Mouse (Mus musculus) thymus, adult 2 months (tissue): ENCODE measurements around the gene Tspan2. TPM values are rescaled to one million over a fixed set of nuclear protein-coding genes. Genes with fewer than 3 reads are reported as not detected.
A peak's percentile ranks its signal among the peaks of the same experiment; 100 is the strongest.

Source experiments
- DNase-seq: peaks from one replicate; pipeline ENCODE4 v3.0.0; 2021
- H3K27ac ChIP-seq: fragments of 200-500 bp; 2 replicates; pipeline ENCODE4 v1.5.1; 2012; ENCODE audit warnings: low read length, control low read depth; ENCODE audit not compliant: control insufficient read depth, insufficient read depth
- H3K27me3 ChIP-seq: fragments of 200-500 bp; 2 replicates; pipeline ENCODE4 v1.6.1; 2012; ENCODE audit warnings: mild to moderate bottlenecking, low read length, moderate library complexity, mixed read lengths; ENCODE audit not compliant: control insufficient read depth, insufficient read depth
- H3K36me3 ChIP-seq: fragments of 200-500 bp; 2 replicates; pipeline ENCODE4 v1.6.1; 2012; ENCODE audit warnings: mild to moderate bottlenecking, low read length, moderate library complexity; ENCODE audit not compliant: control insufficient read depth, insufficient read depth
- H3K4me1 ChIP-seq: fragments of 200-500 bp; replicated peaks from 2 replicates; pipeline ENCODE4 v1.6.1; 2012; ENCODE audit warnings: low read length; ENCODE audit not compliant: control insufficient read depth, insufficient read depth
- H3K4me3 ChIP-seq: fragments of 200-500 bp; 2 replicates; pipeline ENCODE4 v1.5.1; 2012; ENCODE audit warnings: mild to moderate bottlenecking, low read length, control low read depth, moderate library complexity; ENCODE audit not compliant: control insufficient read depth, insufficient read depth
- CTCF ChIP-seq: fragments of 200-500 bp; IDR thresholded peaks from 2 replicates; pipeline ENCODE4 v1.5.1; 2012; ENCODE audit warnings: mild to moderate bottlenecking, control low read depth, low read length, moderate library complexity, borderline replicate concordance; ENCODE audit not compliant: control insufficient read depth, poor library complexity, insufficient read depth; ENCODE audit errors: extremely low read depth
- POLR2A ChIP-seq: fragments of 200-500 bp; IDR thresholded peaks from 2 replicates; pipeline ENCODE4 v1.6.1; 2012; ENCODE audit warnings: mild to moderate bottlenecking, low read length, control low read depth, moderate library complexity; ENCODE audit not compliant: control insufficient read depth, poor library complexity, insufficient read depth; ENCODE audit errors: extremely low read depth
- WGBS: fragments of 180-500 bp; shearing (Covaris S2); methylation state at CpG from one replicate; pipeline ENCODE4 v1.1.7; 2018; 5-methylcytosine and 5-hydroxymethylcytosine counted together
- polyA plus RNA-seq: library from polyadenylated mRNA; depleted of rRNA; stranded (reverse); fragments of >200 nt; gene quantifications from 2 replicates; pipeline ENCODE4 v1.2.3, GENCODE M21; 2012; rRNA removed

Gene Tspan2
- polyA plus RNA-seq, 1 experiment, result 7.5 TPM

DNA sequence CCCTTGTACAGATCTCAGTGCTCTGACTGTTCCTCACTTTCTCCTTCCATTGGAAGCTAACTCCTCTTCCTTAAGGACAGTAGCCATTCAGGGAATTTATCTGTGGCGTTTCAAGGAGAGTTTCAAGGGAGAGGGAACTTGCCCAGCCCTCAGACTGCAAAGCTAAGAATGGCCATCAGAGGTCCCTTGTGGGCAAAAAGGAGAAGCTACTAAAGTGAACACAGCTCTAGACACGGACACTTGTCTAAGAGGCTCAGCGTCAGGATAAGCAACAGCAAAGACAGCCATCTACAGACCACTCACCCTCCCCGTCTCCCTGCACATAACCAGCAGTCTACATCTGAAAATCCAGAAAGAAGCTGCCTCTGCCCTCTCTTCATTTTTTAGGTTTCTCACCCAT lies 53.0 kb downstream of the Tspan2 start:
- Histone ChIP-seq H3K4me1 (peaks cover 7% of the 10 kb centered on the region), H3K4me3 (no peak overlapping the region), H3K27ac (no peak overlapping the region), H3K27me3 (no peaks in the 10 kb centered on the region), H3K36me3 (no peaks in the 10 kb centered on the region)
- DNase-seq, result peak; percentile 11
- WGBS, result 16% methylated on average over 4 of the region's 4 CpGs
- no peak for TF ChIP-seq CTCF
- TF ChIP-seq POLR2A, result no peak

GRCm38 (mm10) chr3:102803937-102804336 lies 69.6 kb downstream of the Tspan2 start:
- DNase-seq, result peak; percentile 84
- TF ChIP-seq POLR2A (no peak), CTCF (no peak)
- Histone ChIP-seq H3K36me3 (no peaks in the 10 kb centered on the region), H3K27ac (no peak overlapping the region), H3K4me1 (no peaks in the 10 kb centered on the region), H3K27me3 (no peaks in the 10 kb centered on the region), H3K4me3 (no peak overlapping the region)
- 2% methylated on average over 3 of the region's 3 CpGs for WGBS

- Histone ChIP-seq H3K27ac (no peak overlapping the region), H3K36me3 (no peaks in the 10 kb centered on the region), H3K4me3 (no peak overlapping the region), H3K27me3 (no peaks in the 10 kb centered on the region), H3K4me1 (no peaks in the 10 kb centered on the region)
- 75% methylated on average over 1 of the region's 1 CpGs for WGBS
- DNase-seq, result no peak
- no peak for TF ChIP-seq CTCF
- TF ChIP-seq POLR2A, result no peak
Measured at GRCm38 (mm10) chr3:102842386-102842785, 108.1 kb downstream of the Tspan2 start.

DNA sequence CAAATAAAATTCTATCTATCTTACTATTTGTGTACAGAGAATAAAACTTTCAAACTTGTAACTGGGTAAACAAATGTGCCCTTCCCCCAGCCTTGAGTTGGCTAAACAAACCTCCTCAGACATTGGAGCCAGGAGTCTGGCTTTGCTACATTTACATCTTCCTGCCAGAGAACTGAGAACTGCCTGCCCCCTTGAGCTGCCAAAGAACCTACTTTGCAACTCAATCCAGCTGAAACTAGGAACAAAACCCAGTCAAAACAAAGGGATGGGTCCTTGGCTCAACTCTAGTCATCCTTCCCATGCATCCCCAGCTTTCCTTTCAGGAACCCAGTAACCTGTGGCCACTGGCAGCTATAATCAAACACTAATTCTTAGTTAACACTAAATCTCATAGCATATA lies 114.3 kb downstream of the Tspan2 start:
- no peak for DNase-seq
- Histone ChIP-seq H3K4me3 (no peak overlapping the region), H3K36me3 (no peaks in the 10 kb centered on the region), H3K27ac (no peak overlapping the region), H3K4me1 (no peaks in the 10 kb centered on the region), H3K27me3 (no peaks in the 10 kb centered on the region)
- TF ChIP-seq CTCF (no peak), POLR2A (no peak)

Other genes starting within 250 kb of the Tspan2 start
- not detected in 2 replicates for gene Tshb, start 48.2 kb downstream of the Tspan2 start, polyA plus RNA-seq
- not detected in 2 replicates for gene Sycp1, start 201.6 kb downstream of the Tspan2 start, polyA plus RNA-seq
- 0.04 TPM in 1 of 2 replicates, not detected in the other for gene Nr1h5, start 229.6 kb downstream of the Tspan2 start, polyA plus RNA-seq